Mouse (Mus musculus) cerebral cortex, adult 2 months (tissue): ENCODE data around the gene Tnrc18.

Experiments
- WGBS: fragments of 180-500 bp; shearing (Covaris S2); methylation state at CpG from one replicate; pipeline ENCODE4 v1.1.7; 2018; 5-methylcytosine and 5-hydroxymethylcytosine counted together

The Tnrc18 gene

GRCm38 (mm10) chr5:142692971-142693737 is 124.3 kb downstream of the Tnrc18 start:
- 39% methylated on average over 12 of the region's 12 CpGs for WGBS

- 19% methylated on average over 14 of the region's 14 CpGs for WGBS
These were observed 125.2 kb downstream of the Tnrc18 start, which contains the start of gene Slc29a4 for GRCm38 (mm10) chr5:142692248-142692647. Gene Slc29a4 (plus strand): TSS chr5:142692512.

GRCm38 (mm10) chr5:142690343-142690742 is 127.1 kb downstream of the Tnrc18 start:
- WGBS = 89% methylated on average over 3 of the region's 3 CpGs

GRCm38 (mm10) chr5:142688866-142689265 is 128.6 kb downstream of the Tnrc18 start:
- 52% methylated on average over 6 of the region's 6 CpGs for WGBS

GRCm38 (mm10) chr5:142682529-142682928 is 134.9 kb downstream of the Tnrc18 start:
- 70% methylated on average over 5 of the region's 5 CpGs for WGBS

- WGBS = 48% methylated on average over 3 of the region's 3 CpGs
These were observed 135.6 kb downstream of the Tnrc18 start for GRCm38 (mm10) chr5:142681911-142682310.

- 92% methylated on average over 1 of the region's 1 CpGs for WGBS
These were observed 138.4 kb downstream of the Tnrc18 start for GRCm38 (mm10) chr5:142679065-142679464.

- WGBS = 68% methylated on average over 7 of the region's 7 CpGs
These were observed 139.3 kb downstream of the Tnrc18 start for GRCm38 (mm10) chr5:142678141-142678571.
